Mouse (Mus musculus): ENCODE measurements at regions not wholly inside any gene's neighbourhood (a gene's known extent, or its start where the extent isn't known, plus 50 kb on each side); places are given as distances from the start of the nearest gene placed in this dataset.
A peak's percentile ranks its signal among the peaks of the same experiment; 100 is the strongest.

- no peak for DNase-seq (ENCODE audit: low read depth, low spot score)
These were observed 645.4 kb upstream of the Gm10131 start for GRCm38 (mm10) chr8:34756916-34757315.

GRCm38 (mm10) chr8:34756171-34756570, 644.6 kb upstream of the Gm10131 start:
- DNase-seq (ENCODE audit: low read depth, low spot score): no peak

- DNase-seq (ENCODE audit: low read depth, low spot score): no peak
These were observed 643.9 kb upstream of the Gm10131 start for GRCm38 (mm10) chr8:34755480-34755879.

GRCm38 (mm10) chr8:34753046-34753445, 641.5 kb upstream of the Gm10131 start:
- no peak for DNase-seq (ENCODE audit: low read depth, low spot score)

- DNase-seq (ENCODE audit: low read depth, low spot score): no peak
These were observed 637.0 kb upstream of the Gm10131 start for GRCm38 (mm10) chr8:34748521-34748920.

- no peak for DNase-seq (ENCODE audit: low read depth, low spot score)
These were observed 634.2 kb upstream of the Gm10131 start for GRCm38 (mm10) chr8:34745706-34746105.

- no peak for DNase-seq (ENCODE audit: low read depth, low spot score)
These were observed 633.1 kb upstream of the Gm10131 start for GRCm38 (mm10) chr8:34744682-34745081.

- DNase-seq (ENCODE audit: low read depth, low spot score): no peak
These were observed 632.6 kb upstream of the Gm10131 start for GRCm38 (mm10) chr8:34744179-34744578.

GRCm38 (mm10) chr8:34743137-34743536, 631.6 kb upstream of the Gm10131 start:
- DNase-seq (ENCODE audit: low read depth, low spot score): no peak

- DNase-seq (ENCODE audit: low read depth, low spot score): no peak
These were observed 629.3 kb upstream of the Gm10131 start for GRCm38 (mm10) chr8:34740836-34741235.

- no peak for DNase-seq (ENCODE audit: low read depth, low spot score)
These were observed 628.6 kb upstream of the Gm10131 start for GRCm38 (mm10) chr8:34739836-34740804.

GRCm38 (mm10) chr8:34736214-34736613, 624.7 kb upstream of the Gm10131 start:
- DNase-seq (ENCODE audit: low read depth, low spot score): no peak

GRCm38 (mm10) chr8:34735006-34735405, 623.5 kb upstream of the Gm10131 start:
- no peak for DNase-seq (ENCODE audit: low read depth, low spot score)

- DNase-seq (ENCODE audit: low read depth, low spot score): peak; percentile 83
These were observed 621.3 kb upstream of the Gm10131 start for GRCm38 (mm10) chr8:34732808-34733207.

GRCm38 (mm10) chr8:34732362-34732761, 620.8 kb upstream of the Gm10131 start:
- no peak for DNase-seq (ENCODE audit: low read depth, low spot score)

GRCm38 (mm10) chr8:34731096-34731999, 619.8 kb upstream of the Gm10131 start:
- DNase-seq (ENCODE audit: low read depth, low spot score): no peak

- DNase-seq (ENCODE audit: low read depth, low spot score): no peak
These were observed 618.0 kb upstream of the Gm10131 start for GRCm38 (mm10) chr8:34729585-34729984.

- peak; percentile 87 for DNase-seq (ENCODE audit: low read depth, low spot score)
These were observed 616.2 kb upstream of the Gm10131 start for GRCm38 (mm10) chr8:34727699-34728098.

GRCm38 (mm10) chr8:34726145-34726767, 614.7 kb upstream of the Gm10131 start:
- DNase-seq (ENCODE audit: low read depth, low spot score): no peak

GRCm38 (mm10) chr8:34725546-34725945, 614.0 kb upstream of the Gm10131 start:
- no peak for DNase-seq (ENCODE audit: low read depth, low spot score)

GRCm38 (mm10) chr8:34709911-34710733, 598.6 kb upstream of the Gm10131 start:
- DNase-seq (ENCODE audit: low read depth, low spot score): no peak
